Mouse (Mus musculus) spleen, adult 2 months (tissue): ENCODE measurements at regions not wholly inside any gene's neighbourhood (a gene's known extent, or its start where the extent isn't known, plus 50 kb on each side); places are given as distances from the start of the nearest gene placed in this dataset.

Source experiments
- DNase-seq, 2 experiments: peaks; one replicate each; pipeline versions ENCODE4 v3.0.0 to v3.0.0-alpha.2; 2012 to 2021; ENCODE audit warnings: low spot score in 2 of 2, low read depth in 1 of 2
- H3K27ac ChIP-seq: fragments of 200-500 bp; 2 replicates; pipeline ENCODE4 v1.5.1; 2012; ENCODE audit warnings: low read length, inconsistent platforms; ENCODE audit not compliant: insufficient read depth
- H3K27me3 ChIP-seq: fragments of 200-500 bp; 2 replicates; pipeline ENCODE4 v1.6.1; 2012; ENCODE audit warnings: mild to moderate bottlenecking, moderate library complexity, low read length, inconsistent platforms; ENCODE audit not compliant: control insufficient read depth, insufficient read depth
- H3K36me3 ChIP-seq: fragments of 200-500 bp; 2 replicates; pipeline ENCODE4 v1.6.1; 2012; ENCODE audit warnings: mild to moderate bottlenecking, low read length, inconsistent platforms; ENCODE audit not compliant: control insufficient read depth, insufficient read depth
- H3K4me1 ChIP-seq: fragments of 200-500 bp; 2 replicates; pipeline ENCODE4 v1.6.1; 2011; ENCODE audit warnings: inconsistent platforms; ENCODE audit not compliant: control insufficient read depth, insufficient read depth, insufficient read length
- H3K4me3 ChIP-seq: fragments of 200-500 bp; 2 replicates; pipeline ENCODE4 v1.5.1; 2011; ENCODE audit warnings: mild to moderate bottlenecking, inconsistent platforms; ENCODE audit not compliant: insufficient read depth, insufficient read length; ENCODE audit errors: extremely low read depth
- CTCF ChIP-seq: fragments of 200-500 bp; IDR thresholded peaks from 2 replicates; pipeline ENCODE4 v1.5.1; 2011; ENCODE audit warnings: mild to moderate bottlenecking, inconsistent platforms; ENCODE audit not compliant: insufficient read depth, insufficient read length, insufficient replicate concordance; ENCODE audit errors: extremely low read depth
- POLR2A ChIP-seq: fragments of 200-500 bp; IDR thresholded peaks from 2 replicates; pipeline ENCODE4 v1.6.1; 2011; ENCODE audit warnings: low read depth, low read length, inconsistent platforms
- WGBS: fragments of 180-500 bp; shearing (Covaris S2); methylation state at CpG from one replicate; pipeline ENCODE4 v1.1.7; 2018; 5-methylcytosine and 5-hydroxymethylcytosine counted together

- Histone ChIP-seq H3K27ac (no peak overlapping the region), H3K4me1 (no peaks in the 10 kb centered on the region), H3K27me3 (no peaks in the 10 kb centered on the region), H3K4me3 (no peak overlapping the region), H3K36me3 (no peaks in the 10 kb centered on the region)
- TF ChIP-seq CTCF (no peak), POLR2A (no peak)
- WGBS = 77% methylated on average over 4 of the region's 4 CpGs
- no peak for DNase-seq
These were observed 238.3 kb upstream of the Gm4791 start for GRCm38 (mm10) chr9:46760247-46760646.

- Histone ChIP-seq H3K27ac (no peak overlapping the region), H3K4me1 (no peaks in the 10 kb centered on the region), H3K4me3 (no peak overlapping the region), H3K27me3 (no peaks in the 10 kb centered on the region), H3K36me3 (no peaks in the 10 kb centered on the region)
- DNase-seq = no peak
- TF ChIP-seq POLR2A = no peak
- TF ChIP-seq CTCF = no peak
- 70% methylated on average over 6 of the region's 6 CpGs for WGBS
These were observed 241.4 kb upstream of the Gm4791 start for GRCm38 (mm10) chr9:46757005-46757672.

GRCm38 (mm10) chr9:46751981-46752380 lies 246.6 kb upstream of the Gm4791 start:
- TF ChIP-seq CTCF (no peak), POLR2A (no peak)
- no peak for DNase-seq
- WGBS = 55% methylated on average over 5 of the region's 5 CpGs
- Histone ChIP-seq H3K4me3 (no peak overlapping the region), H3K4me1 (no peaks in the 10 kb centered on the region), H3K27me3 (no peaks in the 10 kb centered on the region), H3K36me3 (no peaks in the 10 kb centered on the region), H3K27ac (no peak overlapping the region)

GRCm38 (mm10) chr9:46749441-46749840 lies 249.1 kb upstream of the Gm4791 start:
- TF ChIP-seq POLR2A (no peak), CTCF (no peak)
- WGBS = 71% methylated on average over 6 of the region's 6 CpGs

GRCm38 (mm10) chr9:46746266-46746665 lies 252.3 kb upstream of the Gm4791 start:
- DNase-seq = no peak
- Histone ChIP-seq H3K27me3 (no peaks in the 10 kb centered on the region), H3K27ac (no peak overlapping the region), H3K36me3 (no peaks in the 10 kb centered on the region), H3K4me1 (no peaks in the 10 kb centered on the region), H3K4me3 (no peak overlapping the region)
- no peak for TF ChIP-seq POLR2A
- WGBS = 82% methylated on average over 3 of the region's 3 CpGs

More at GRCm38 (mm10) chr9:46749441-46749840, 249.1 kb upstream of the Gm4791 start:
- Histone ChIP-seq H3K4me3 (no peak overlapping the region), H3K36me3 (no peaks in the 10 kb centered on the region), H3K4me1 (no peaks in the 10 kb centered on the region), H3K27me3 (no peaks in the 10 kb centered on the region), H3K27ac (no peak overlapping the region)
- no peak for DNase-seq

GRCm38 (mm10) chr9:46740496-46740895 lies 258.0 kb upstream of the Gm4791 start:
- Histone ChIP-seq H3K4me3 (no peak overlapping the region), H3K36me3 (no peaks in the 10 kb centered on the region), H3K27me3 (no peaks in the 10 kb centered on the region), H3K27ac (no peak overlapping the region), H3K4me1 (no peaks in the 10 kb centered on the region)
- no peak for TF ChIP-seq POLR2A
- no peak for TF ChIP-seq CTCF
- no peak for DNase-seq
- WGBS = 87% methylated on average over 4 of the region's 4 CpGs

GRCm38 (mm10) chr9:46739341-46739740 lies 259.2 kb upstream of the Gm4791 start:
- no peak for TF ChIP-seq CTCF
- no peak for TF ChIP-seq POLR2A
- H3K27me3 ChIP-seq = no peaks in the 10 kb centered on the region
- H3K36me3 ChIP-seq = no peaks in the 10 kb centered on the region
- no peak overlapping the region for H3K4me3 ChIP-seq
- H3K27ac ChIP-seq = no peak overlapping the region
- DNase-seq = no peak
- no peaks in the 10 kb centered on the region for H3K4me1 ChIP-seq
- WGBS = 38% methylated on average over 3 of the region's 3 CpGs

DNA sequence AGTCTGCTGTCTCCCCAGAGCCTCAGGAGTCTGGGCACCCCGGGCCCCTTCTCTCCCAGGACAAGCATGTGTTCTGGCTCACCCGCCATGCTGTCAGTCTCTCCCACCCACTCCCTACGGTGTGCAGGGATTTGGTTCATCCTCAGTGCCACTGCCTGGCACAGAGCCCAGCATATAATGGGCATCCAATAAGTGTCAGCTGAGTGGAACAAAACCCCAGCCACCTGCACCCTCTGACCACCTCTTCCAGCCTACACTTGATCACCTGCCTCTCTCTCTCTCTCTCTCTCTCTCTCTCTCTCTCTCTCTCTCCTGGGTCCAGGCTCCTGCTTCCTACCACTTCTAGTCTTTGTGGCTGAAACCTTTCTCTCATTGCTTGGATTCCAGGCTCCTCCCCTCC lies 259.9 kb upstream of the Gm4791 start:
- Histone ChIP-seq H3K4me1 (no peaks in the 10 kb centered on the region), H3K27ac (no peak overlapping the region), H3K36me3 (no peaks in the 10 kb centered on the region), H3K27me3 (no peaks in the 10 kb centered on the region), H3K4me3 (no peak overlapping the region)
- TF ChIP-seq CTCF (no peak), POLR2A (no peak)
- WGBS = 65% methylated on average over 3 of the region's 3 CpGs
- no peak for DNase-seq
